Mouse (Mus musculus) cerebellum, adult 9-11 months (tissue): ENCODE results near the gene Boc.

Experiments
- DNase-seq: peaks from one replicate; pipeline ENCODE4 v3.0.0; 2022

Gene Boc

GRCm38 (mm10) chr16:44526689-44527088, 32.0 kb downstream of the Boc start:
- DNase-seq = peak; percentile 81

DNA sequence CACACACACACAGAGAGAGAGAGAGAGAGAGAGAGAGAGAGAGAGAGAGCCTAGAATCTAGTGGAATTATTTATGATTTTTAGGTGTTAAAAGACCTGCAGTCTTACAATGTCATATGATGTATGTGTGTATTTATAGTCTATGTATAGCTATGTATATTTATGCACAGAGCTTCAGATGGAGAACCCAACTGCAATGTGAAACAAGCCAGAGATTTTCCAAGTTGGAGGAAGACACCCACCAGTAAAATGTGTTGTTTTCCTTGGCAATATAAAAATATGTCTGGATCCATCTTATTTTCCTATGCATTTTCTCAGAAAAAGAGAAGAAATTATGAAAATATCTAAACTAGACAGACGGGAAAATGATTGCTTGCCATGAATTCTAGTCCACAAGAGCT, 32.7 kb downstream of the Boc start:
- DNase-seq = no peak

GRCm38 (mm10) chr16:44523595-44523994, 35.1 kb downstream of the Boc start:
- DNase-seq = peak; percentile 80

DNA sequence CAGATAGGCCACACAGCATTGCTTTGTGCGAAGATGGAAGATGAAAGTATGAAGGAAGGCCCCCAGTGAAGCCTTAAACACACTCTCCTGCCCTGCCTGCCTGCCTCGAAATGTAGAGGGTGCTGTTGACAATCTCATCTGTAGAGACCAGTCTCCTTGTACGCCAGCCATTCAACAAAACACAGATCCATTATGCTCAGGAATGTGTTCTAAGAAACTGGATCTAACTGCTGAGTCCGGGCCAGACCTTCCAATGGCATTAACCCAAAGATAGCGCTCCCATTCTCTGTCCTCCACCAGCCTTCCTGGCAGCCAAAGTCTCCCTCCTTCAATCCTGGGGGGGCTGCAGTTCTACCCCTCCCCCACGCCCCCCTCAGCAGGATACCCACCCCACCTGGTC, 42.2 kb downstream of the Boc start:
- peak; percentile 32 for DNase-seq

GRCm38 (mm10) chr16:44510521-44511213, 48.0 kb downstream of the Boc start:
- DNase-seq = peak; percentile 50

- DNase-seq = peak; percentile 75
Observed at GRCm38 (mm10) chr16:44509458-44510344, 49.0 kb downstream of the Boc start.

GRCm38 (mm10) chr16:44508772-44509171, 49.9 kb downstream of the Boc start:
- DNase-seq = peak; percentile 63

DNA sequence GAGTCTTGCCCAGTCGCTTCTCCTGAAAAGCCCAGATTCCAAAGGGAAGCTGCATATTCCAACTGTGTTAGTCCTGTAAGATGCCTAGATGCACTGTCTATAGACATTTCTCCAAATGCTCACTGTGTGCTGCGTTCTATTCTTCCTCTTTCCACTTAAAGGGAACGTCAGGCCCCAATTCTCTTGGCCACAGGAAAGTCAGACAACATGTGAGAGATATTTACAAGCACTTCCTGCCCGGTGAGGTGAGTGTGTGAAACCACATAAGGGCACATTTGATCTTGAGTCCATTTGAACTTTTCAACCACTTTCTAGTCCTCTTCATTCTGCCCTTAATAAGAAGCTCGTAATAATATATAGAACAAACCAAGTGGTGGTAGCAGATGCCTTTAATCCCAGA, 50.7 kb downstream of the Boc start:
- no peak for DNase-seq

DNA sequence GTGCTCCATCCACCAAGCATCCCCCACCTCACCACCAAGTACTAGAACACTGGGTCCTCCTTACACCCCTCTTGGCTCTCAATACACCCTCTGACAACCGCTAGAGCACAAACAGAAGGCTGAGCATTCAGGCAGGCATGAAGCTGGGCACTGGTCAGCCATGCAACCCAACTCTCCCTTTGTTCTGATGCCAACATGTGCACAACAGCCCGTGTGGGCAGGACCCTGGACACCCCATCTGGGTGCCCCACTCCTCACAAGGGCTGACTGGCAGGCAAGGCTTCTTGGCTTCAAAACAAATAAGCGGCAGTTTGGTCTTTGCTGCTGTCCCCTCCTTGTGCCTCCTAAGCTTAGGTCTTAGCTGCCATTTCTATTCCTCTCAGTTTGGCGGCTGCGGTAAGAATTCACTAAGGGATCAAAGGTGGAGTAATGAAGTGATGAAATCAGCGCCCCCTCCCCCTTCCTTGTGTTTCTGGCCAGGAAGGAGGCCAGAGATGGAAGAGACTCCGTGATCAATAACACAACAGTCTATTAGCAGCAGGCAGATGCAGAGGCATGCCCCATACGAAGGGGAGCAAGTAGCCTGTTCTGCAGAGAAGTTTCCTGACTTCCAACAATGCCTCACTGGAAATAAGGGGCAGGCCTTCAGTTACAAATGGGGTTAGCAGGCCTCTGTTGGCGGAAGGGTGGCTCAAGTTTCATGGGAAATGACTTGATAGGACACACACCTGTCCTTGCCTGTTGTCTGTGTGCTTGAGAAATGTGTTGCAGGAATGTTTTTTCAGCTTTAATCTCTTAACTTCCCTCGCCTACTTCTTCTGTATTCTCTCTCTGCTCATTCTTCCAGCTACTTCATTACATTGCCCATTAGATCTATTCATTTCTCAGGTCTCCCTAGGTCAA, 51.4 kb downstream of the Boc start:
- DNase-seq = no peak

DNA sequence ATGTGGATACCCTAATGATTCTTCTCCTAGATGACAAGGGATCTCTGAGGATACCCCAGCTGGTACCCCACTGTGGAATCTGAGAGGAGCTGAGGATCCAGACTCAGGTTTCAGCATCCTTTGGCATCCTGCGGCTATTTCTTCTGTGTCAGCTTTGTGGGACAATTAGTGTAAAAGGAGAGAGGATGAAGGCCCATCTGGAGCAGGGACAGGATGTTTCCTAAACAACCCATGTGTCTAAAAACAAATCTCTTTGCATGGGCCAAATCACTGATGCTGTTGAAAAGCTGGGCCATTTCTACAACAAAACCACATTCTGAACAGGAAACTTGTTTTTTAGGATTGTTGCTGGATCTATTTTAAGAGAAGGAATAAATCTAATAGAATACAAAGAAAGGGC, 53.5 kb downstream of the Boc start:
- no peak for DNase-seq

- DNase-seq = peak; percentile 79
Observed at GRCm38 (mm10) chr16:44502895-44503575, 55.7 kb downstream of the Boc start.

- DNase-seq = peak; percentile 69
Observed at GRCm38 (mm10) chr16:44502325-44502724, 56.4 kb downstream of the Boc start.

DNA sequence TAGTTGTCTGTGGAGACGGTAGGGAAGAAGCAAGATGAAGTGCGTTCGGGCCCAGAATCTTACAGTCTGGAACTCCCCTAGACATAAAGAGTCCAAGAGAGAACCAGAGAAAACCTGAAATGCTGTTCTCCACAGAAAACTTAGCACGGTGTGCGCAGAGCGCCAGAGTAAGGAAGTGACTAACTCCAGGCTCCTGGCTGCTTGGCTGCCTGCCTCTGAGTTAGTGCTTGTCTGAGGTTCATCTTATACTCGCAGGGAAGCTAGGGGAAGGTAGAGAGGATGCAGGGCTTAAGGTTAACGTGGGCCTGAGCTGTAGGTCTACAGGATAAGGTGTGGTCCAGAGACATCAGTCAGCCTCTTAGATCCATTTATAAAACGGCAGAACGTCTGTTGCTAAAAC, 56.9 kb downstream of the Boc start:
- DNase-seq = no peak

DNA sequence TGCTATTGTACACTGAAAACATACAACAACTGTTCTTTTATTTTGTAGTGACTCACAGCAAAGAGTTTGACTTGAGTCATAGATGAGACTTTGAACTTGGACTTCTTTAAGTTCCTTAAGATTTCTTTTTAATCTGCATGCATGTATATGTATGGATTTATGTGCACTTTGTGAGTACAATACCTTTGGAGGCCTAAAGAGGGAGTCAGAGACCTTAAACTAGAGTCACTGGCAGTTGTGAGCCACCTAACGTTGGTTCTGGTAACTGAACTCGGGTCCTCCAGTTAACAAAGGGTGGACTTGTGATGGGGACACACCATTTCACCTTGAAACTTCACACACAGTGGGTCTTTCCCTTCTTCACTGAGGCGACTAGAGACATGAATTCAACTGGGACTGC, 60.2 kb downstream of the Boc start:
- no peak for DNase-seq

DNA sequence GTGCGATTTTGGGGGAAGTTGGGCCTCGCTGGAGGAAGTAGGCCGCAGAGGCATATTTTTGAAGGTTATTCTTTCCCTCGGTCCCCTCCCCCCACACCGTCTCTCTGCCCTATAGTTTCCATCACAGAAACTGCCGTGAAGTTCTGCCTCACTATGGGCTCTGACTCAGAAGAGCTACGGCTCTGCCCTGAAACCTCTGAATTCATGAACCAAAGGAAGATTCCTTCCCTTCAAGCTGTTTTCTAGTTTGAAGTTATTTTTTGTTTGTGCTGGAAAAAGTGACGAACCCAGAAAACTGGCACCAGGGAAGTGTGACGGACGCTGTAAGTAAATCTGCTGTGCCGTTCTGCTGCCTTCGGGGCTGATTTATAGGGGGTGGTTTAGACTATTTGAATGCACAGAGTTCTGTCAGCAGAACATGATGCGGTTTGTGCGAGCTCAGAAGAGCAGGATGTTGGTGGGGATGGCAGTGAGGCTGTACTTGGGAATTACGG, 61.7 kb downstream of the Boc start:
- DNase-seq = no peak

- peak; percentile 86 for DNase-seq
Observed at GRCm38 (mm10) chr16:44494441-44495108, 64.1 kb downstream of the Boc start.

DNA sequence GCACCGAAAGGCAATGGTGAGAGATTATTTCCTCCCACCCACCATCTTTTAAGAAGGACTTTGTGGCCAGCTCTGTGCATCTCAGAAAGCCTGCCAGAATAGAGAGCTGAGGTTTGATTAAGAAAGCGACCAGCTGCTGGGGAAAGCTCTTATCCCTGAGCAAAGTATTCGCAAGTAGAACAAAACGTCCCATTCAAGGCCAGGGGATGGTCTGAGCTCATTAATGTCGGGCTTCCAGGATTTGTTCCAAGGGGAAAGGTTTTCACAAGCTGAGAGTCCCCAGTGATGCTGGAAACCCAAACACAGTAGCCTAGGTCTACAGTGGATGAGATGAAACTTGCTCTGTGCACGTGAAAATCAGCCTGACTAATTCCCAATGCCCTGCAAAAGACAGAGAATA, 64.8 kb downstream of the Boc start:
- peak; percentile 40 for DNase-seq

DNA sequence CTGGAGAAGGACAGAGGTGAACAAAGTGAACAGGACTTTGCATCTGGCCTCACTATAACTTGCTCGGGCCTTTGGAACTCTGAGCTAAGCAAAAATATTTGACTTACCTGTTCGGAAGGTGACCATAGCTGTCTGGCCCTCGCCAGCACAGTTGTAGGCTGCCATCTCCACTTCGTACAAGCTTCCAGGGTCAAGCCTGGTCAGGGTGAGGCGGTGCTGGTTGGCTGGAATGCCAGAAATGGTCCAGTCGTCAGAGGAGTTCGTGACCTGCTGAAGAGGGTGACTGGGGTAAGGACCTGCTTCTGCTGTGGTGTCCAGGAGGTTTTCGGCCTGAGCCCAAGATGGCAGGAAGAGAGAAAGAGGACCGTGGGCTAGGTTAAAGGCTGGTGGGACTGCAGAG, 66.0 kb downstream of the Boc start:
- DNase-seq = peak; percentile 31

DNA sequence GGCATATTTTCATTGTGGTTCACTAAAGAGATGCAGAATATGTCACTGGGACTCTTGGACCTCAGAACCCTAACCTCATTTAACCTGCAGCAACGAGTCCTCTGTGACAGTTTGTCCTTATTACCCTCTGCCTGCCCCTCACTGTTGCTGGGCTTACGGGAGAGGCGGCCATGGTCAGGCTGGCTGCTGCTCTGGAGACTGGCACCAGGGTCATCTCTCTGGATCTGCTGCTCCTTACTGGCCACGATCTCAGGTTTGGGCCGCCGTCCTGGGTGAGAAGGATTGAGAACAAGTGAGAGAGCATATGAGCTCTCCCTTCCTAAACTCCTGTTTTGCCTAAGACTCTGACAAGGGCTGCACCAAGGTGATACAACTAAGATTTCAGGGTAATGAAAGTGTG, 66.5 kb downstream of the Boc start:
- peak; percentile 5 for DNase-seq

DNA sequence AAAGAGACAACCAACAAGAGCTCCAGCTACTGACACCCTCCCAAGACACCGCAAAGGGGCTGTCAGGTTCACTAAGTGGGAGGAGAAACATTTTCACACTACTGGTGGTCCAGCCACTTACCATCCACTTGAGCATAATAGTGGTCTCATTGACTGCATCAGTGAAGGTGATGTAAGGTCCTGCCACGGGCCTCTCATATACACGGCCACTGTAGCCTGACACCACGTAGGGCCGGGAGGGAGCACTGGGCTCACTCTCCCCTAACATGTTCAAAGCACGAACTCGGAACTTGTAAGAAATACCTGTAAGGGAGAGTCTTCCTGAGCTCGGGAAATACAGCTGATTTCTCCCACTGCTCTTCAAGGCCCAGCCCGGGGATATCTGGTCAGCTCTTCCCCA, 67.6 kb downstream of the Boc start:
- DNase-seq = no peak

GRCm38 (mm10) chr16:44487194-44487593, 71.5 kb downstream of the Boc start:
- peak; percentile 23 for DNase-seq

DNA sequence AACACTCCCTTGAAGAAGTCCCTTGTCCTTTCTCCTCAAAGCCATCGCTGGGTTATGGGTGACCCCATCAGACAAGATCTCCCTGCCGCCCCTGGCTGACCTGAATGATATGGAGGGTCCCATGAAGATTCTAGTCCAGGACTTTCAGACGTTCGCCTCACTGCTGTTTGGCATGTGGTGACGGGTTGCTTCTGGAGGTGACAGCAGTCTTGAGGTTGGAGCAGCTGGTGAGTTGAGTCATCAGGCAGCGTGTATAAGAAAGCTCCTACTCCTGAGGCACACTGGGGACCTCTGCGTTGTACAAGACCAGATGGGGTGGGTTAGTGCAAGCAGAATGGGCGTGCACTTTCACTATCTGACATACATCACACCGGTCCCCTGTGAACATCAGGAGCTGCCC, 72.1 kb downstream of the Boc start:
- peak; percentile 12 for DNase-seq
